Mouse (Mus musculus): ENCODE results near the gene Scgb1b18. TPM values are rescaled to one million over a fixed set of nuclear protein-coding genes. Genes with fewer than 3 reads are reported as not detected.

The Scgb1b18 gene
- polyA plus RNA-seq (2012; rRNA removed): not detected in 2 replicates

GRCm38 (mm10) chr7:33185268-33185667 is at the start of gene Scgb1b18:
Gene Scgb1b18, plus strand, starts transcription at chr7:33185568.

GRCm38 (mm10) chr7:33173764-33174163 is 11.6 kb upstream of the Scgb1b18 start, which contains the start of gene Scgb2b18:
Gene Scgb2b18, minus strand, starts transcription at chr7:33173864.

Other genes with a start within 250 kb of the Scgb1b18 start
- not detected in 2 replicates for gene Scgb2b17, start 129.0 kb upstream of the Scgb1b18 start, polyA plus RNA-seq (2012; rRNA removed)
- gene Scgb1b17, start 122.1 kb upstream of the Scgb1b18 start, polyA plus RNA-seq (2012; rRNA removed): not detected in 2 replicates
- gene Scgb2b18, start 11.7 kb upstream of the Scgb1b18 start, polyA plus RNA-seq (2012; rRNA removed): not detected in 2 replicates
- not detected in 2 replicates for gene Scgb2b19, start 94.8 kb downstream of the Scgb1b18 start, polyA plus RNA-seq (2012; rRNA removed)
- gene Scgb1b19, start 101.7 kb downstream of the Scgb1b18 start, polyA plus RNA-seq (2012; rRNA removed): not detected in 2 replicates
- gene Scgb2b20, start 180.8 kb downstream of the Scgb1b18 start, polyA plus RNA-seq (2012; rRNA removed): not detected in 2 replicates
- not detected in 2 replicates for gene Scgb1b20, start 187.7 kb downstream of the Scgb1b18 start, polyA plus RNA-seq (2012; rRNA removed)

Measured in liver, embryonic 18 days (tissue).